Mouse (Mus musculus): Measurements from ENCODE around the gene H1foo.

Gene H1foo

DNA sequence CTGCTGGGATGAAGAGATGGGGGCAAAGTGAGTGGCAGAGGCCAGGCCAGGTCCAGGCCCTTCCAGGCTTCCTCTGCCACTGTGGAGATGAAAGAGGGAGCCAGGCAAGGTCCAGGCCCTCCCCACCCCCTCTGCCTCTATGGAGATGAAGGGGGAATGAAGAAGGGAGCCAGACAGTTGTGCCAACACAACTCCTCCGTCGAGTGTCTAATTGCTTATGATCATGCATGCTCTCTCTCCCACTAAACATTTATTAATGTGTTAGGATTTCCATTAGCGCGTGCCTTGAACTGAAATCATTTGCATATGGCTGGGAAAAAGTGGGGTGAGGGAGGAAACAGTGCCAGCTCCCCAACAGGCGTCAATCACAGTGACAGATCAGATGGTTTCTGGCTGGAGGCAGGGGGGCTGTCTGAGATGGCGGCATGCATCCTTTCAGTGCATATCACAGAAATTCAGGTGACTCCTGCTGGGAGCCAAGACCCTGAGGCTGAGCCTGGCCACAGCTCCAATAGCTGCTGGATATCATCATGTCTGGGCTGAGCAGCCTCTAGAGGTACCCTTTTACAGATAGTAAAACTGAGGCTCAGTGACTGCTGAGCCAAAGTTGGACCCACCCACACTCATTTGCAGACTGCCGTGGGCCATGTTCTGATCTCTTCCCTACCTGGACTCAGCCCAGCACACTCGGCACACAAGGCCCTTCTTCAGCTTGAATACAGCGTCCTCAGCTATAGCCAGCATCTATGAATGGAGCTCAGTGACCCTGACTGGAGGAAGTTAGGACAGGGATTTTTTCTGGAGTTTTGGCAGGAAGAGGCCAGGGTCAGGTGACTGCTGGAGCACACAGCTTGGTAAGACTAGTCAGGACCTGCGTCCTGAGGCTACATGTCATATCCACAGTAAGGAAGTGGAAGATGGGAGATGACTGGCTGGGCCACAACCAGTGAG, 17.2 kb upstream of the H1foo start:
- DNase-seq (ENCODE audit: low read depth, low spot score) = no peak

DNA sequence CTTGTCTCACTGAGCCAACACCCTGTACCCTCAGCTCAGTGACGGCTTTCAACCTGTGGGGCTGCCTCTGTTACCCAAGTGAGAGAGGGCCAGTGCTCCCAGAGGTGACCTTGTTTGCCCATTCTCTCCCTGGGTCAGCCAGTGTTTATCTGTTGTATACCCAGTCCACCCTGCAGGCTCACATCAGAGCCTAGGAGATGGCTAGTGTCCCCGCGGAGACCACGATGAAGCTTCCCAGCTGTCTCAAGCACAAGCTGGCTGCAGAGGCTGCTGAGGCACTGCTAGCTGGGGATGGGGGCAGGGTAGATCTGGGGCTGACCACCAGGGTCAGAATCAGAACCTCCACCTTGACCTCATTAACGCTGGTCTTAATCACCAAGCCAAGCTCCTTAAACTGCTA, 14.7 kb upstream of the H1foo start:
- no peak for DNase-seq (ENCODE audit: low read depth, low spot score)

DNA sequence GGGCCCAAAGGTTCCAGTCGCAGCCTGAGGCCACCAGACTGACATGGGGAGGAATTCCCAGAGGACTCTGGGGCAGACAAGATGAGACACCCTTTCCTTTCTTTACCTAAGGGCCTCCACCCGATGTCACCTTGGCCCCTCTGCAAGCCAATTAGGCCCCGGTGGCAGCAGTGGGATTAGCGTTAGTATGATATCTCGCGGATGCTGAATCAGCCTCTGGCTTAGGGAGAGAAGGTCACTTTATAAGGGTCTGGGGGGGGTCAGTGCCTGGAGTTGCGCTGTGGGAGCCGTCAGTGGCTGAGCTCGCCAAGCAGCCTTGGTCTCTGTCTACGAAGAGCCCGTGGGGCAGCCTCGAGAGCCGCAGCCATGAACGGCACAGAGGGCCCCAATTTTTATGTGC, 13.1 kb upstream of the H1foo start, which contains the start of gene Rho:
Gene Rho, plus strand, starts transcription at position 110 of the 400 bp plus-strand sequence.
- DNase-seq (ENCODE audit: low read depth, low spot score) = no peak

DNA sequence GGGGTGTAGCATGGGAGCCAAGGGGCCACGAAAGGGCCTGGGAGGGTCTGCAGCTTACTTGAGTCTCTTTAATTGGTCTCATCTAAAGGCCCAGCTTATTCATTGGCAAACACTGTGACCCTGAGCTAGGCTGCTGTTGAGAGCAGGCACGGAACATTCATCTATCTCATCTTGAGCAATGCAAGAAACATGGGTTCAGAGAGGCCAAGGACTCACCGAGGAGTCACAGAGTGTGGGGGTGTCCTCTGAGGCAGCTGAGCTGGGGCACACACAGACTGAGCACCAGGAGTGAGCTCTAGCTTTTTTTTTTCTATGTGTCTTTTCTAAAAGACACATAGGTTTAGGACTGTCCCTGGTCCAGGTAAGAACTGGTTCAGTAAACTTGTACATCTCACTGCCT, 12.3 kb upstream of the H1foo start:
- no peak for DNase-seq (ENCODE audit: low read depth, low spot score)

DNA sequence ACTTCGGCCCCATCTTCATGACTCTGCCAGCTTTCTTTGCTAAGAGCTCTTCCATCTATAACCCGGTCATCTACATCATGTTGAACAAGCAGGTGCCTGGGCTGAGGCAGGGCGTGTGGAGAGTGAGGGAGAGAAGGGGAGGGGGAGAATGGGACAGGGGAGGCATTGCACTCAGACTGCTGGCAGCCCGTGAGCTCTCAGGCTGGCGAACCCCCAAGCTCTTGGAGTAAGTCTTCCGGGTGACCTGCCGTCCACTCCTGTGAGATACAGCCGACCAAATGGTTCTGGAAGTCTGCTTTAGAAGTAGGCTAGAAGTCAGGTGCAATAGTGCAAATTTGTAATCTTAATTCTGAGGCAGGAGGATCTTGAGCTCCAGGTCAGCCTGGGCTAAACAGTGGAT, 9.2 kb upstream of the H1foo start:
- DNase-seq (ENCODE audit: low read depth, low spot score) = no peak

DNA sequence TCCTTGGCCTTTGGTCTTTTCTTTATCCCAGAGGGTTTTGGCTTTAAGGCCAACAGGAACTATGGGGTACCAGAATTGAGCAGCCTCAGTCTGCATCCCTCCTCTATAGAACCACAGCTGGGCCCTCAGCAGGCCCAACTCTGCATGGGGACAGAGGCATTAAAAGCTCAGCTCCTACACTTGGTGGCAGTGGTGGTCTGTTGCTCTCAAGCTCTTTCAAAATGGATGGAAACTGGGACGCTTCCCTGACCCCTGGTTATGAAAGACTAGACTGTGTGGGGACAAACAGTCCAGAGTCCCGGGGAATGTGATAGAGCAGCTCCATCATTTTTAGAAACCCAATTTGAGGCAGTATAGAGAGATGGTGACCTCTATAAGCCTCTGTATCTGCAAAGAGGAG, 6.7 kb upstream of the H1foo start:
- DNase-seq (ENCODE audit: low read depth, low spot score) = no peak

DNA sequence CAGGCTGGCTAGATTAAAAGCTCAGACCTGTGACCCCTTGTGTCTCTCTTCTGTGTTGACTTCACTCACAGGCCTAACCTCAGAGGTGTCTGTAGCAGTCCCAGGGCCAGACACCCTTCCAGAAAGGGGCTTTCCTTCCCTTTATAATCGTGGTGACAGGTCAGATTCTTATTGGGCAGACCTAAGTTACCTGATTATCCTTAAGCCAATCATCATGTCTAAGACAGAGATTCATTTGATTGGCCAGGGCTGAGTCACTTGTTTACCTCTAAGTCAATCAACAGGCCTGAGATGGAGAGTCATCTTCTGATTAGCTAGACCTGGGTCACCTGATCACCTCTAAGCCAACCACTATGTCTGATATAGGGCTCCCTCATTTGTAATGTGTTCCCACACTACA, 5.9 kb upstream of the H1foo start:
- no peak for DNase-seq (ENCODE audit: low read depth, low spot score)

DNA sequence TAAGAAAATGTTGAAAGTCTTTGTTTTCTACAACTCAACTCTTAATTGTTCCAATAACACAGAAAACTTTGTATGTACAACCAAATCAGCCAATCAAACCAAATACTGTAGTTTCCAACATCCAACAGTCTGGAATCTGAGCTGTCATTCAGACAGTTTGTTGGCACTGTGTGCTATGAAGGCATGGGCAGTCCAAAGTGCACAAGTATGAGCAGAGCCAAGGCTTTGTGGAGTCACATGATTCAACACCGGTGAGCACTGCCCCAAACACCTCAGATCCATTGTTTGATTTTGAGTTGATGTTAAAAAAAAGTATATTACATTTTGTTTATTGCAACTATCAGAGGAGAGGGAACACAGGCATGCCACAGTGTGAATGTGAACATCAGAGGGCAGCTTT, 4.1 kb upstream of the H1foo start:
- DNase-seq (ENCODE audit: low read depth, low spot score) = no peak

DNA sequence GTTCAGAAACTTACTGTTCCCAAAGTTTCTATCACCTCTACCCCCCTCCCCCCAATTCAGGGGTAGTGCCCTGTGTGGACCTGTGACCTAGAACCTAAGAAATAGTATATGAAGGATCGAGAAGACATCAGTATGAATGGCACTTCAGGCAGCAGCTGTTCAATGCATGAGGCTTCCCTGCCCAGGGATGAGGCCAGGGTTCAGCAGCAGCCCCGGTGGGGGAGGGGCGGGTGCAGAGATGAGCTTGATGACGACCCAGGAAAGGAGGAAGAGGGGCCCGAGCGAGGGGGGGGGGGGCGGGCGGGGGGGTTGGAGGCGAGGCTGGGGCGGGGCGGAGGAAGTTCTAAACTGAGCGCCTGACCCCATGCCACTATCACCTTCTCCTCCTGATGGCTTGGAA, 3.6 kb upstream of the H1foo start:
- DNase-seq (ENCODE audit: low read depth, low spot score) = no peak

DNA sequence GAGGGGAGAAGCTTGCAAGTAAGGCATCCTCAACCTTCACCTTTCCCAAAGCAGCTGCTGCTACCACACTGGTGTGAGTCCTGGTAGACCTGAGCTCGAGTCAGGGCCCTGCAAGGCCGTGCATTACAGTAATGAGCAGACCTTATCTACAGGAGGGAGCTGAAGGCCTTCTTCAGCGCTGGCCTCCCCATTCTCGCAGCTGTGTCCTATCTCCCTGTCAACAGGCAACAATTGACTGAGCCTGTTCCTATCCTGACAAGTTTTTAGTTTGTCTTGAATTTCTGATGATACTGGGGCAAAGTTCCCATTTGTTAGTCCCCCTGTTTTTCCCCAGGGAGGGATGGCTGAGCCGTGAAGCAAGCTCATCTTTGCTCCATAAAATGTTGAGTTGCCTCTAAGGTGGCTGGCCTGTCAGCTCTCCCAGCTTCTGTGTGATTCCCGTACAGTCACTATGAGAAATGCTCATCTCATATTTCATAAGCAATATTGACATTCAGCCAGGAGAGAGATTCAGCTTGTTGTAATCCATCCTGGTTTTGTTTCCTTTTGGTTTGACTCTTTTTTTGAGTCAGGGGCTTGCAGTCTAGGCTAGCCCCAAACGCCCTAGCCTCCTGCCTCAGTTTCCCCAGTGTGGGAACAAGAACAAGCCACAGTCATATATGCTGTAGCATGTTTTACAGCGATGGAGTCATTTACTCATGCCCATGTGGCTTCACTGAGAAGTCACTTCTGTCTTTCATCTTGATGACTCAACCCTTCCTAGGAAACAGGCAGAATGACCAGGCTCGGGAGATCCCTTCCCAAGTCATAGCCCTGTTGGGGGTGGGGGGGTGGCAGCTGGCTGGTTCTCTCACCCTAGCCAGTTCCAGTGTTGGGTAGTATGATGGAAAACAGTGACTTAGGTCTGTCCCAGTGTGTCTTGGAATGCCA, 975 bp upstream of the H1foo start:
- DNase-seq (ENCODE audit: low read depth, low spot score) = no peak

DNA sequence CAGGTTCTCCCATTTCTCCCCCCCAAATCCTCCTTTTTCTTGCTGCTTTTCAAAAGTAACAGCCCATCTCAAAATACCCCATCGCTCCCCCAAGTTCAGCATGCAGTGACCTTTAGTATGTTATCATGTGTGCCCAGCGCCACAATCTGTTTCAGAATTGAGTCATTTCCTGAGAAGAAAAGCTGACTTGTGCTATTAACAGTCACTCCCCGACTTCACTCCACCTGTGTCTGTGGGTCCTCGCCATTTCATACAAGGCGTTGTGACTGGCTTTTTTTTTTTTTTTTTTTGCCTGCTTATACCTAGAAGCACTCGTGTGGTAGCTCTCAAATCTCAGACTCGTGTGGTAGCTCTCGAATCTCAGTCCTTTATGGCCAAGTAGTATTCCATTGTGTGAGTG, 895 bp downstream of the H1foo start:
- no peak for DNase-seq (ENCODE audit: low read depth, low spot score)

DNA sequence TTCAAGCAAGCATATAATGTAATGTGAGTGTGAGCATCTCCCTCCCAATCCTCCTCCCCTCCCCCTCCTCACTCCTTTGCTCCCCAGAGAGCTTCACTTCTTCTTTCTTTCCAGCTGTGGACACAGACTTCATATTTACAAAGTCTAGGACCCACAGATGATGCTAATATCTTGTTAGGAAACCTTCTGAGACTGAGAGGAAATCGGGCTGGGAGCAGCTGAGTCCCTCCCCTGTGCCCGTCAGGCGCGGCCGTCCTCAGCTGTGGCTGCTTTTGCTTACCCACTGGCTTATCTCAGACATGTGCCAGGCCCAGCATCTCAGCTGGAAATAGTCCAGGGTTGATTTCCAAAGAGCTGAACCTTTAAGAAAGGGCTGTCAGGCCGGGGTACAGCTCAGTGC, 1.7 kb downstream of the H1foo start:
- DNase-seq (ENCODE audit: low read depth, low spot score) = no peak

DNA sequence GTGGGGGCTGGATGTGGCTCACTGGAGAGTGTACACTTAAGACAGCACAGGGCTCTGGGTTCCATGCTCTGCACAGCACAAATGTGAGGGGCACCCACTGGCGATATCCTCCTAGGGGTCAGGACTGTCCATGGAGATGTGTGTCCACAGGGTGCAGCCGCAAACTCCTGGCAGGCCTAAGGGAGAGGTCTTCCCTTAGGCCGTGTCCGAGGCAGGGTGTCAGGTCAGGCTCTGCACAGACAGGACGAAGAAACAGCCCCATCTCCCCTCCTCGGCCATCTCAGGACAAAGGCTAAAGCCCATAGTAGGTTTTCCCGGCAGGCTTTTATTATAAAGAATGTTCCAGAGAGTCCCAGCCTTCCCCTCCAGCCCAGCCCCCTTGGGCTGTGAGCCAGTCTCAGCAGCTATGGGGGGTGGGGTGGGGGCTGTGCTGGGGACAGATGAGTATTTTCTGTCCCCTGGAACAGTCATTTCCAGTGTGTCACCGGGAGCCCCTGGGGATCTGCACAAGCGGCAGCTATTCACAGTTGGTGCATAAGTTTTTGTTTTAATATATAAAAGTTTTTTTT, 9.9 kb downstream of the H1foo start:
- DNase-seq (ENCODE audit: low read depth, low spot score) = no peak

DNA sequence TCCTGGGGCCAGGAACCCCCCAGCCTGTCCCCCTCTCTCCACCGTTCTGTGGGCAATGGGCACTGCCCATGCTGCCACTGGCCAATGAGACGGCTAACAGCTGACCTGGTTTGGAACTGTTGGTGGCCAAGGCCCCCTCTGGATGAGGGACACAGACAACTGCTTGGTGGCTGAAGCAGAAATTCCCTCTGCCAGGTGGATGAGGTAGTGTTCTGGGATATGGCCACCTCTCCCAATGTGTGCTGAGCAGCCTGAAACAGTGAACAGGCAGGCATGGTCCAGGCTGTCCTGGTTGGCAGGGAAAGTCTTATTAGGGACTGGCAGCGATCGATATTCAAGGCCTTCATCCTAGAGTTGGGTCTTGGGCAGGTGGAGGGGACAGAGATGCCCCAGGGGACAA, 10.4 kb downstream of the H1foo start:
- no peak for DNase-seq (ENCODE audit: low read depth, low spot score)

DNA sequence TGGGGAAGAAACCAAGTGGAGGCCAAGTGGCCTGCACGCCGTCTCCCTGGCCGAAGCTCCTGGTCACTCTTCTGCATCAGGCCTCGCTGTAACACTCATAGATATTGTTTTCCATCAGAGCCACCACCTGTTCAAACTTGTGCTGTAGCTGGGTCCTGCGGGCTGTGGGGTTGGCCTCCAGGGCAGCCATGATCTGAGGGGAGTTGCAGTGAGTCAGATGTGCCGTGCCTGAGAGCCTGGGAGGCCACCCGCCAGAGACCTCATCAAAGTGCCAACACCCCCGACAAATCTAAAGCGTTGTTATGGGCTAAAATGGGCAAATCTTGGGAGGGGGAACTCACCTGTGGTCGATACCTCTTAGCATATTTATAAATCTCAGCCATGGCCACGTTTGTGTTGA, 10.9 kb downstream of the H1foo start:
- DNase-seq (ENCODE audit: low read depth, low spot score) = no peak

DNA sequence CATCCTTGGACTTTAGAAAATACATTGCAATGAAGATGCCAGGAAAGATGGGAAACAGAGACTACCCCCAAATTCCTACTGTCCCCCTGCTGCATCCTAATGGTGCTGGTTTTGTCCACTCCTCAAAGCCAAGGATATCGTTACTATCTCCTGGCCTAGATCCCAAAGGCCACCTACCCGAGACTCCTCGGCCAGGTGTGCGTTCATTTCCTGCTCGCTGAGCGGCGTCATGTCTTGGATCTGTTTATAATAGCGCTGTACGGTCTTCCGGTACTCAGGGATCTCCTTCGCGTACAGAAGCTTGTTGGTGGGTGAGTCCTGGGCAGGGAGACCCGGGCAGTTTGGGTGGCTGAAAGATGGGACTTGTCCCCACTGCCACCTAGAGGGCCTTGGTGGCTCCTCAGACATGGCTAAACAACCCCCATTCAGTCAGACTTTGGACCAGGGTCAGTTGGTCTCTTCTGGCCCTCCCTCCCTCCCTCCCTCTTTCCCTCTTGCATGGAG, 11.7 kb downstream of the H1foo start:
- DNase-seq (ENCODE audit: low read depth, low spot score) = no peak

DNA sequence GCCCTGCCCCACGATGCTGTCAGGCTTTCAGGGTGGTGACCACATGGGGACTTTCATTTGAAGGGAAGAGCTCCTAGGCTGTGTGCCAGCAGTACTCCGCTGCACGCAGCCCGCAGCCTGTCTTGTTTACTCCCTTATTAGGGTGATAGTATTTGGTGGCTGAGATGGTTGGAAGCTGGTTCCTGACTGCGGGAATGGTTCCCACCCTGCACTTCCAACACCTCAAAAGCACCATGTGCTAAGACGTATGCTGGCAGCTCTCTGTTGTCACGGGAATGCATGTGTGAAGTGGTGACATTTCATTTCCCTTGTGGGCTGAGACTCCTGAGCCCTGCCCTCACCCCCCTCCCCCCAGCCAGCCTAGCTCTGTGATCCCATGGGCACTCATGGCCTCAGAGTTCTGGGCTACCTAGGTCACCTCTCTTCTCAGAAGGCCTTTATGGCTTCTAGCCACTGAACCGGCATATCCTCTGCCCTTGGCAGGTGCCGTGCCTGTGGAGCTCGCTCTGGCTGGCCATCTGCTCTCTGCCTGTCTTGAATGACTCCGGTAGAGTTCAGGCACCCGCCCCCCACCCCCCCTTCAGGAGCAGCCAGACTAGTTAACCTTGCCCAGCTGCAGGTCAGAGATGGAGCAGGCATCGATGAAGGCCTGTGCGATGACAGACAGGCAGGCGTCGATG, 12.3 kb downstream of the H1foo start:
- DNase-seq (ENCODE audit: low read depth, low spot score) = no peak

DNA sequence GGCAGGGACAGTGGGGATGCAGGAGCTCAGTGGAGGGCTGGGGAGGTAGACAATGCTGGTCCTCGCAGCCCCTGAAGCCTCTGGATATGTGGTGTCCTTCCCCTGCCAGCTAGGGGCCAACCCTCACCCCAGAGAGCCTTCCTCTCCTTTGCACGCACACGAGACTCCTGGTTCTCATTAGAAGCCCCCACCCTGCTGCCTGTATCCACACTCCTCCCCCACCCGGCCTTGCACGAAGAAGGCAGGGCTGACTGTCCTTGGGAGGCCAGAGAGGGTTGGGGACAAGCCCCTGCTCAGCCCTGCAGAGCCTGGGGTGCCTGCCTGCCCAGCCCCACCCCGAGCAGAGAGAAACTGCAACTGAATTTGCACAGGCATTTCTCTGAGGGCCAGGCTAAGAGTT, 12.9 kb downstream of the H1foo start:
- no peak for DNase-seq (ENCODE audit: low read depth, low spot score)

DNA sequence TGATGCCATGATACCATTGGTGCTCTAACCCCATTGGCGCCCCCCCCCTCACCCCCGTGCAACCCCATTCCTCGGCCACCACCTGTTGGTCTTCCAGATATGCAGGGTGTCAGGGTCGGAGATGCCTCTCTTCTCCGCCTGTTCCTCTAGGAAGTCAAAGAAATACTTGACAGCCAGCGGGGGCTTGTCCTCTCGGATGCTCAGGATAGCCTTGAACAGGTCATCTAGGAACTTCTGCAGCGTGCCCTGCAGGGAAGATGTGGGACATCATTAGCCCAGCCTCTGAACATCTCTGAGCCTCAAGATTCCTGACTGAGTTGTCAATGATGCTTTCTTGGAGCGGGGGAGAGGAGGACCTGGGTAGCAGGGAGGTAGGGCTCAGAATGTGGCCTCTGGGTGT, 13.7 kb downstream of the H1foo start:
- DNase-seq (ENCODE audit: low read depth, low spot score) = no peak

DNA sequence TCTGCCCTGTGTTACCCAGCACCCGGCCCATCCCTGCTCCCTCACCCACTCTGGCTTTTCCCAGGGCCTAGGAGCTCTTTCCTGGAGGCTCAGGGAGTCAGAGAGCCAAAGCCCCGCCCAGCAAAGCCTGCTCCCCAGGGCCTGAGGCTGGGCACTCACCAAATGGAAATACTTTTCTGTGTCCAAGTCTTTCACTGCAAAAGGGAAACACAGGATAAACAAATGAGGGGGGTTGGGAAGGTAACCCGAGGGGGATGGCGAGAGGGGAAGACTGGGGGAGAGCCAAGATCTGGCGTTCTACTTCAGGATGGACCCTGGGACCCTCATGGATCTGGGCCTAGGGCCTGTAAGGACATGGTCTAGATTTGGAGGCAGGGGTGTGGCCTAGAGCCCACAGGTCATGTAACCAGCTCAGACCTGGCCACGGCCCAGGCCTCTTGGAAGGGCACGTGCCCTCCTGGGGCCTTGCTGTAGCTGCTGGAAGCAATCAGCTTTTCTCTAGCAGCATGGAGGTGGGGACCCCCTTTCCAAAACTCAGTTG, 14.5 kb downstream of the H1foo start:
- no peak for DNase-seq (ENCODE audit: low read depth, low spot score)

DNA sequence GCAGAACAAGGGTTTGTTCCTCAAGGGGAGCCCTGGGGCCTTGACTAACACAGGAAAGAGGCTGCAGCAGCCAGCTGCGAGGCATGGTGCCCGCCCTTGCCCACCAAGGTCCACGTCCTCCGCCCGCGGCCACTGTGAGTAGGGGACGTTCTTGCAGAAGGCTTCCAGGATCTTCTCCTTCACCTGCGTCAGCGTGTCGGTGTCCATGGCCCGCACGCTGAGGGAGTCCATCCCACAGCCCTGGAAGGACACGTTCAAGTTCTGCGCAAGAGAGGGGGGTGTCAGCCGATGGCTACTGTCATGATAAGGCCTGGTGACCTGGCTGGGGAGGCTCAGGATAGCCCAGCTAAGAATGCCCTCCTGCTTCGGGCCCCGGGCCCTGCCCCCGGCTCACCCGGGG, 15.6 kb downstream of the H1foo start:
- no peak for DNase-seq (ENCODE audit: low read depth, low spot score)
